Mouse (Mus musculus): ENCODE measurements at regions not wholly inside any gene's neighbourhood (a gene's known extent, or its start where the extent isn't known, plus 50 kb on each side); places are given as distances from the start of the nearest gene placed in this dataset.

DNA sequence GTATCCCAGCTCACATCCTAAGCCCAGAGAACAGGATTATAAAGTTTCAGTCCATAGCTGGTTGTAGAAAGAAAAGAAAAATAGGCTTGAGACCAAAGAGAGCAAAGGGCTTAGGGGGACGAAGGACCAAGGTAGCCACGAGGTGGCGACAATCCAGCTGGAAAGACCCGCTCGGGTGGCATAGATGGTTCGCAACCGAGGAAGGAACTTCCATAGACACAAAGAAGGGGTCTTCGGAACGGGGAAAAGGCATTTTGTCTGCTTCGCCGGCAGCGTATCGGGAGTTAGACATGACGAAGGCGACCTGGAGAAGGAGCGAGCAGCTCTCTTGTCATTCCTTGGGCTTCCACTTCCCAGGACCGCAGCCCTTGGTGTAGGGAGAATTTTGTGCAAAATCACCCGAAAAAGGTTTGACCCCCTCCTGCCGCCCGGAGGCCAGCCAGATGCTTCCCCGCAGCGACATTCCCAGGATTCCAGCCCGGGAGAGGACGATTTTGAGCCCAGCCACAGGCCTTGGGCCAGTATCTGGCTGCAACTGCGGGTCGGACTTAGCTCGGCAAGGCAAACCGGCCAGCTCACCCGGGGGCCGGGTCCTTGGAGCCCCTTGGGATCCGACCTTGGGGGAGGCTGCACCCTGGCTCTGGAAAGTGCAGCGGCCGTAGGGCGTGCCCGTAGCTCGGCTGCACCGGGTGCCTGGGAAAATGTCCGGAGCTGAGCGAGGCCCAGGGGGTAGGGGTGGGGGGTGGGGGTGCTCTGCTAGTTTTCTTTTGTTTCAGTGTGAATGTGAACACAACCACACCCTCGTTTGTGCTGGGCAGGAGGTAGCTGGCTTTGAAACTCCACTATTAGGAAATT, 184.5 kb upstream of the Foxn2 start:
- peak; percentile 73 to 84 for DNase-seq (ENCODE audit: low spot score in 2 of 2)

DNA sequence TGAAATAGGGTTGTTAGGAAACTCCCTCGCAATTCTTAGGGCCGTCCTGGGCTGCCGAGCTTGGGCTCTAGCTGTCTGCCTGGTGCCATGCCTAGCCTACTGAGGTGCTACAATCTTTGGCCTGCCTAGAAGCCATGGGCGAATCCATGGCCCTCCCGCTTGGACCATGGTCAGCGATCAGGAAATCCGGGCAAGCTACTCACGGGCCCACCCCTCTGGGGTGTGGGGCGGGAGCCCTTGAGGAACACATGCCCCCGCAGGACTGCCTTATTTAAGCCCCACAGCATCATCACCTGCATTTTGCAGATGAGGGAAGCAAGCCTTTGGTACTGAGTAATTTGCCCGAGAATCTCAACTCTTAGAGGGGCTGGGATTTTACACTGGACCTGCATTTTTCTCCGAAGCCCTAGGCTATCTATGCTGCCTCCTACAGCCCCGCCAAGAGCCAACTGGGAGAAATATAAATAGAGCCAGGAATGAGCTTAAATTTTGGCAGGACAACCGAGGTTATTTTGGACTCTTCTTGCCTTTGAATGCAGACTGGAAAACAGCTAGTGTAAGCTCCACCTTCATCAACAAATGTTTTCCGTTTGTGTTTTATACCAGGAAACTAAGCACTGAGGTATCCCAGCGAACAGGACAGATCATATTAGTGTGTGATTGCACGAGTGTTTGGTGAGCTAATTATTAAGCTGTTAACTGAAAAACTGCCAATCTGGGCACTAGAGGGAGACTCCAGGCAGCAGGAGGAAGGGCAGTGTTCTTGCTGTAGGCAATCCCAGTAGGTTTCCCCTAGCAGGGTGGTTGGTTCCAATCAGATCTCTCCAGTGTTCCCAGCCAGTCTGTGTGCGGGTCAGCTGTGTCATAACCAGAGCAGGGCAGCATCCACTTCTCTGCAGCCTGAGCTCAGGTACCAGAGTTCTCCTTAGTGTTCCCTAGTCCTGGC, 183.6 kb upstream of the Foxn2 start:
- peak in 1 of 2 experiments; percentile 53 for DNase-seq (ENCODE audit: low spot score in 2 of 2)

DNA sequence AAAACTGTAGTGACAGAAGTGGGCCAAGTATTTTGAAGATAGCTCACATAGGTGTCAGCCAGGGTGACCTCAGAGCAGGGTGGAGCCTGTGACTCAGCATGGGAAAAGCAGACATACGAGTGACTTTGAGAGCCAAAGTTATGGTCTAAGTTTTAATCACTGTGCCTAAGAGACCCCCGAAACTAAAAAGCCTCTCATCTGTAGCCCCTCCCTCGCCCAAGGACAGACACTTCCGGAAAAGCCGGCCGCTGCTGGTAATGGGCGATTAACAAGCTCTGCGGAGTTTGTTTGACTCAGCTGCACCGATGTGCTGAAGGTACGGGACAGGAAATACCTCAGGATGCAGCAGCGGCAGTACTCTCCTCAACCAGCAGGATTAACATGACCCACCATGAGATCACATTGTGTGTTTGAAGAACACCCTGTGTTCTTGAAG, 182.1 kb upstream of the Foxn2 start:
- no peak for DNase-seq (ENCODE audit: low spot score in 2 of 2)

DNA sequence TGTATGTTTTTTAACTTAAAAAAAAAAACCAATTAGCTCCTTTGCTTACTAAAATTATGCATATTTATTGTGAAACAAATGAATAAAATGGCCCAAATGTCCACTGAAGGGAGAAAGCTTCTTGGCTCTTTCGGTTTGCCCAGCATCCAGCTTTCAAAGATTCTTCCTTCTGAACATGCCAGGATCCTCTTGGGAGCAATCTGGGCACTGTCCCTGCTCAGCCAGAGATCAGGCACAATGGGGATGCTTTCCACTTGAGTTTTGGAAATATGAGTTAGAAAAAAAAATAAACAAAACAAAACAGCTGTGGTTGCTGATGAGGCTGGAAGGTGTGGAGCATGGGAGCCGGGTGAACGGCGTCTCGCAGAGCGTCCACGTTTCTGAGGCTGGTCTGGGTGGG, 180.3 kb upstream of the Foxn2 start:
- no peak for DNase-seq (ENCODE audit: low spot score in 2 of 2)

DNA sequence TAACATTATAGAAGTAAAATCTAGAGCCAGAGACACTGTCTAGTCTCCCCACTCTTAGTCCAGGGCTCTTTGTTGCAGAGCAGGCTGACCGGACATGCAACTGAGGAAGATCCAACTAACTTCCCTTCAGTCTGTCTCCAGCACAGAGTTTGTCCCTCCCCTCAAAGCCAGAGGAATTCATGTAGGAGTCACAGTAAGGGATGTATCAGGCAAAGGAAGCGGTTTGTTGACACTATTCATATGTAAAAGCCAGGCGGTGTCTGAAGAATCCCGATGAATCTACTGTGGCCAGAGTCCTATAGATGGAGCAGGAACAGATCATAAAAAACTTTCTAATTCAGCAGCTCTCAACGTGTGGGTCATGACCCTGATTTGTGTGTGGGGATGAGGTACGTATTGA, 179.7 kb upstream of the Foxn2 start:
- DNase-seq (ENCODE audit: low spot score in 2 of 2): no peak

DNA sequence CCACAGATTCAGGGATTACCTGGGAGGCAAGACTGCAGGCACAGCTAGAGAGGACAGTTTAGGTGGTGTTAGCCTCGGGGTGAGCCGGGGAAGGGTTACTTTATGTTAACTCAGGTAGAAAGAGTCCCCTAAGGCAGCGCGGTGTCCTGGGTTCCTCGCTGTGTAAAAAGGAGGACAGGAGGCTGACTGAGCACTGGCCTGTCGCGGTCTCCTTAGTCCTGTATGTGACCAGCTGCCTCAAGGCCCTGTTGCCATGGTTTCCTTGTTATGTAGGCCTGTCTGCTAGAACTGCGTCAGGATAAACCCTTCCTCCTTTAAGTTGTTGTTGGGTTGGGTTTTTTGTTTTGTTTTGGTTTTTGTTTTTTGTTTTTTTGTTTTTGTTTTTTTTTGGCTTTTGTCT, 179.0 kb upstream of the Foxn2 start:
- no peak for DNase-seq (ENCODE audit: low spot score in 2 of 2)

DNA sequence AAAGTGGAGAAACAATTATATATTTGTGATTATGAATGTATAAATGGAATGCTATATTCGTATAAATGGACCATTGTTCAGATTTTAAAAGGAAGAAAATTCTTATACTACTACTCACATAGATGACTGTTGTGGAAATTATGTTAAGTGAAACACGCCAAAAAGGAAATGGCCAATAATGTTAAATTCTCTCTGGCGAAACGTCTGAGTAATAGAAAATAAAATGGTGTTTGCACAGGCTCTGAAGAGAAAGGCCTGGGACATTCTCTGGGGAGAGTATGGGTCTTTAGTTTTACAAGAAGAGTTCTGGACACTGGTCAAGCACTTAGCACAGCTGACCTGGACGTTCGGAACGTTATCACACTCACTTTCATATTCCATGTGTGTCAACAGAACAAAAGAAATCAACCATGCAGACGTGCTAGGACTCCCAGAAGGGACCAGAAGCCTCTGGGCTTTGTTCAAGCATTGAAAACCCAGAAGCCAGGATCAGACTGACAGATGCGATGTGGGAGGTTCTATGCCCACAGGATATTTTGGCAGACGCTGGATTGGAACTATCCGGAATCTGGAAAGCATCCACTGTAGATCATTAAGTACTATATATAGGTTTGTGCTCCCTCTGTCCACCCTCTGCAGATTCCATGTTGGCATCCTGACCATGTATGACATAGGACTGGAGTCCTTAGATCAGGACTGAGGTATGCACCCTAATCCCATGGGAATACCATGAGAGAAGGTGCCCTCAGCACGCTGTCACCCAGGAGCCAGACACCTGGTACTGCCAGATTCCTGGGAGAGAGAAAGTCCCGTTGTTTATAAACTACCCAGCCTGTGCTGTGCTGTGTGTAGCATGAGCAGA, 178.0 kb upstream of the Foxn2 start:
- no peak for DNase-seq (ENCODE audit: low spot score in 2 of 2)

DNA sequence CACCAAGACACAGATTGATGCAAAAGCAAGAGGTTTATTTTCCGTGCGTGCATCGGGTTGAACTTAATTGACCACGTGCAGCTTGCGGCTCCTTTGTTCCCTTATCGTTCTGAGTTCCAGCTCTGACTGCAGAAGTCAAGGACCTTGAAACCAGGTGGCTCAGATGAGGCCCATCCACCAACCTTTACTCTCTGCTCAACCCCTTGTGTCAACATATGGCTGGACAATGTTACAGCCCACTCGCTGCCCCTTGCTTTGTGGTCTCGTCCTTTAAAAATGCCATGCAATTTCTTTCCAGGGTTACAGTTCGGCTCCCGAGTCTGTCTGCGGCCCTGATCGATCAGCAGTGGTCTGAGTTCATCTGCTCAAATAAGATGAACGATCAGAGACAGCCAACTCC, 175.2 kb upstream of the Foxn2 start:
- DNase-seq (ENCODE audit: low spot score in 2 of 2): no peak

DNA sequence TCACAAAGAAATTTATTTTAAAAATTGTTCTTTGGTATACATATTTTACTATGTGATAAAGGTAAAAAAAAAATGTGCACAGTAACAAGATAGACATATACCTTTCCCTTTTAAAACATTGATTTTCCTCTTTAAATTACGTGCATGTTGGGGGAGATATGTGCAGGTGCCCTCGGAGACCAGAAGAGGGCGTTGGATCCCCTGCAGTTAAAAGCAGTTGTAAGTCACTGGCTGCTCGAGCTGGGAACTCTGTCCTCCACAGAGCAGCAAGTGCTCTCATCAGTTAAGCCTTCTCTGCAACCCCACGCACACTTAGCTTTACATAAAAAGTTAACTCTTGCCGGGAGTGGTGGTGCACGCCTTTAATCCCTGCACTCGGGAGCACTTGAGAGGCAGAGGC, 172.3 kb upstream of the Foxn2 start:
- DNase-seq (ENCODE audit: low spot score in 2 of 2): no peak

DNA sequence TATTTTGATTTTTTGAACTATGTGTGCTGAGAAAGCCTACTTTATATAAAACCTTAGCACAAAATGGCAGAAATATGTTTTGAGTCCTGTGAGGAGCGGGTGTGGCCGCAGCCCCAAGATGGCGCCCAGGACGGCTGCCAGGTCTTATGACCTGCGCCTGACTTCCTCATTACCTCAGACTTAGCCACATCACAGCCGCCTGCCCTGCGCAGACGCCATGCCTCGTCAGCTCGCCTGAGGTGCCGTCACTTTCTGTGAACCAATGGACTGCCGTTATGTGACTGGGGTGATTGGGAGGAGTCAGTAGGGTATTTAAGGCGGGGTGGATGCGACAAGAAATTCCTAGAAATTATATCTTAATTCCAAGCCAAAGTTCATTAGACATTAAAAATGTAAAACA, 171.7 kb upstream of the Foxn2 start:
- DNase-seq (ENCODE audit: low spot score in 2 of 2): no peak

DNA sequence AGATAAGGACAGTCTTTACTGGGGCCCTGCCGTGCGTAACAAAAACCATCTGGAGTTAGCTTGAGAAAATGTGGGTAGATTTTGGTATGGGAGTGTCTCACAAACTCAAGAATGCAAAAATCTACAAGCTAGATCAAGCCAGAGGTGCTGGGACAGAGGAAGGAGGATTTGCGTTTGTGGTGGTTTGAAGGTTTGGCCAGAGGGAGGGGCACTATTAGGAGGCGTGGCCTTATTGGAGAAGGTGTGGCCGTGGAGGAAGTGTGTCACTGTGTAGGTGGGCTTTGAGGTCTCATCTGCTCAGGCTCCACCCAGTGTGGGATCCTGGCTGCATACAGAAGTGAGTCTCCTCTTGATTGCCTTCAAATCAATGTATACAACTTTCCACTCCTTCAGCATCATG, 169.6 kb upstream of the Foxn2 start:
- DNase-seq (ENCODE audit: low spot score in 2 of 2): no peak

DNA sequence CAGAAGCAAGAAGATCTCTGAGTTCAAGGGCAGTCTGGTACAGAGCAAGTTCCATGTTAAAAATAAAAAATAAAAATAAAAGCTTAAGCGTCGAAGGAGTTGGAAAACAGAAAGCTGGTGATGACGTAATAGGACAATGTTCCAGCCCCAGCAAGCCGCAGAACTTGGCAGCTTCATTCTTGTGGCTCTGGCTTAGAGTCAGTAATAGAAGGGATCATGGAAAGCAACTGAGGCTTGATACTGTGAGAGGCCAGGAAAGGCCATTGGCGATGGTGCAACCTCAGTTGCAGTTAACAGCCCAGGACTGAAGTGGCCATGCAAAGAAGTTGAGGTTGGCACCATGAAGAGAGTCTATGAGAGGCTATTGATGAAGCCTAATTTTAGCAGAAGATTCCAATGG, 168.3 kb upstream of the Foxn2 start:
- DNase-seq (ENCODE audit: low spot score in 2 of 2): no peak

DNA sequence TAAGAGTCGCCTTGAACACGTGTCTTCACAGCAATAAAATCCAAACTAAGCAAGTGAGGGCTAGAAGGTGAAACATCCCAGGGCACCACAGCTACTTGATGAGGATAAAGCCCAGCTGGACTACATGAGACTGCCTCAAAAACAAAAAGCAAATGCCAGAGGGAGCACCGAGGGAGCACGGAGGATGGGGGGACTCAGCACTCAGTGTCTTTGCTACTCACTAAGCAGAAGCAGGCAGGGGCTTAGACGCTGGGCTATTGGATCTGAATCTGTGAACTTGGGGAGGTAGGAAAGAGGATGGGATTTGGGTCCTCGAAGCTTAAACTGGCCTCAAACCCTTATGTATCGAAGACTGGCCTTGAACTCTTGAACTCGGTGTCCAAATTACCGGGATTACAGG, 167.0 kb upstream of the Foxn2 start:
- DNase-seq (ENCODE audit: low spot score in 2 of 2): no peak

DNA sequence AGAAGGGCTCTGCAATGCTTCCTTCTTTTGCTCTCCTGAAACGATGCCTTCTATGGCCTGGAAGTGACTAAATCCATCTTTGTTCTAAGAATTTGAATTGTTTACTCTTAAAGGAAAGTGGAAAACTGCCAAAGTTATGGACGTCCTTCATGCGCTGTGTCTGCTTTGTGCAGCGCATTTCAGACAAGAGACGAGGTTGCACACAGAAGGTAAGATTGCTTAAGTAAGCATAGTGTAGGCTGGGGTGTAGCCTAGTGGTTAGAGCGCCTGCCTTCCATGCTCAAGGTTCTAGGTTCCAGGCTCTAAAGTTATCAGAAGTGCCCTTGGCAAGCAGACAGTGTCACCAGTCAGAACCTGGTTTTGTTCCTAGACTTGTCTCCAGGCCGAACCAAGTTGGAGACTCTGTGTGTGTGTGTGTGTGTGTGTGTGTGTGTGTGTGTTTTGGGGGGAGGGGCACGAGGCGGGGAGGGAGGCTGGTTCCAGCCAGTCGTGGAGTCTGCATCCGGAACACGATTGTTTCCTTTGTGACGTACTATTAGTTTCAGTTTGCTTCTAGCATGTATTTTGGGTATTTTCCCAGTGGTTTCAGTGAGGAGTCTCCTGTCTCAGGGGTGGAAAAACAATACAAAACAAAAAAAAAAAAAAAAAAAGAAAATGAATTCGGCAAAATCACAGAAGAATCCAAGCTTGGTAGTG, 166.4 kb upstream of the Foxn2 start:
- peak in 1 of 2 experiments; percentile 14 for DNase-seq (ENCODE audit: low spot score in 2 of 2)

DNA sequence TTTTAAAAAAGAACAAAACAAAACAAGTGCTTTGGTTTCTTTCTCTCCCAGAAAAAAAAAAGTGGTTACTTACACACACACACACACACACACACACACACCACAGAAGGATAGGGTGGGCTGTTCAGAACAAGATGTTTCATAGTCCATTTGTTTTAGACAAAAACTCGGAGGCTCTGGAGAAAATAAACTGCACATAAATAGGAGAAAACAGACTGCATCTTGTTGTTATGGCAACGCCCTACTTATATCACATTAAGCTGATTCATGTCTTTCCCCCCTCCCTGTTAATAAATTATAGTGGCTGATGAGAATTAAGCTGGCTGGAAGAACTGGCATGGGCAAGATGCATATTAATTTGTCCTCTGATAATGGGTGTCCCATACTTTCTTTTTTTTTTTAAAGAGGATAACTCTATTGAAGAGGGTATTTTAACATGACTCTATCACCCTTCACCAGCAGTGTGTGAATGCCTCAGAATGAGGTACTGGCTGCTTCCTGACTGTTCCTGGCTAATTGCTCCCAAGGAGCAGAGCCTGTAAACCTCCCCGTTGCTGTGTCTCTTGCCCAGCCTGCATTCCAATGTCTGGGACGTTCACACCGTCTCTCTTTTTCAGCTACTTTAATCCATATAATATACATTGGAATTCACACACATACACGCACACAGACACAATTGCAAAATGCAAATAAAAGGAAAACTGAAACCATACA, 165.6 kb upstream of the Foxn2 start:
- DNase-seq (ENCODE audit: low spot score in 2 of 2): no peak

DNA sequence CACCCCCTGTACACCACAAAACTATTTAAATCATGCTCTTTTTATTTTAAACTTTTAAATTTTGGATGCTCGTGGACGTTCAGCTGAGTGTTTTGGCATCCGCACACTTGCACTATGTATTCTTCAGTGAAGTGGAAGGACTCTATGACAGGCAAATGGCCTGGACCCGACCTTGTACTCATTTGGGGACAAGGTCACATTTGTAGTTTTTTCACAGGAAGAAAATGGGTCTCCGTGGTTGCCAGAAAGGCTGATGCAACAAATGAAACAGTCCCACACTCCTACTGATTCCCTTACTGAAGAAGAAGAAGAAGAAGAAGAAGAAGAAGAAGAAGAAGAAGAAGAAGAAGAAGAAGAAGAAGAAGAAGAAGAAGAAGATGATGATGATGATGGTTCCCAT, 160.9 kb upstream of the Foxn2 start:
- no peak for DNase-seq (ENCODE audit: low spot score in 2 of 2)

DNA sequence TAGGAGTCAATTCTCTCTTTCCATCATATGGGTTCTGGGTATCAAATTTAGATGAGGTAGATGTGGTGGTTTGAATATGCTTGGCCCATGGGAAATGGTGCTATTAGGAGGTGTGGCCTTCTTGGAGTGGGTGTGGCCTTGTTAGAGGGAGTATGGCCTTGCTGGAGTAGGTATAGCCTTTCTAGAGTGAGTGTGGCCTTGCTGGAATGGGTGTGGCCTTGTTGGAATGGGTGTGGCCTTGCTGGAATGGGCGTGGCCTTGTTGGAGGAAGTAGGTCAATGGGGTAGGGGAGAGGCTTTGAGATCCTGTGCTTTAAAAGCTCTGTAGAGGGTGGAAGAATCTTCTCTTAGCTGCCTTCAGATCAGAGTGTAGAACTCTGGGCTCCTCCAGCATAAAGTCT, 157.8 kb upstream of the Foxn2 start:
- no peak for DNase-seq (ENCODE audit: low spot score in 2 of 2)

DNA sequence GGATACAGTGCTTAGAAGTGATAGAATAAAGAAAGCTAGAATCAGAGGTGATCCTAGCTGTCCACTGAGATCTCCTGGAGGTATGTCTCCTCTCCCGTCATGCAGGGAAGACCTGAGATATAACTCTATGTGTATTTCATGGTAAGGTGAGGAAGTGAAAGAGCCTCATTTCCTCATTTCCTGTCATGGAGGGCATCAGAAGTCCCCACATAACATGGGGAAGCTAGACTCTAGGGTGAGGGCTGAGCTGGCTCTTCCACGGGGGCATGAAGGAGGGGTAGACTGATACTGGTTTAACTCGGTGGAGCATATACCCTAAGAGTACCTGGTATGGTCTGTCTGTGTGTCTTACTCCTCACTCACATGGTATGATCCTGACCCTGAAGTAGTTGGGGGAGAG, 156.0 kb upstream of the Foxn2 start:
- no peak for DNase-seq (ENCODE audit: low spot score in 2 of 2)

DNA sequence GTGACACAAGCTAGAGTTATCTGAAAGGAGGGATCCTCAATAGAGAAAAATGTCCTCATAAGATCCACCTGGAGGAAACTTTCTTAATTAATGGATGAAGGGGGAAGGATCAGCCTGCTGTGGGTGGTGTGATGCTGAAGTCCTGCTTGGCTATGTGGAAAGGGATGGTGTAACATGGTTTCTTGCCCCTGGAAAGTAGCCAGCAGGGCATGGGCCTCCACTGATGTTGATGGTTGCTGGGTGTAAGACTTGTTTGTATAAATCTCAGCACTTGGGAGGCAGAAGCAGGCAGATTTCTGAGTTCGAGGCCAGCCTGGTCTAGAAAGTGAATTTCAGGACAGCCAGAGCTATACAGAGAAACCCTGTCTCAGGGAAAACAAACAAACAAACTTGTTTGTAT, 152.7 kb upstream of the Foxn2 start:
- DNase-seq (ENCODE audit: low spot score in 2 of 2): no peak

DNA sequence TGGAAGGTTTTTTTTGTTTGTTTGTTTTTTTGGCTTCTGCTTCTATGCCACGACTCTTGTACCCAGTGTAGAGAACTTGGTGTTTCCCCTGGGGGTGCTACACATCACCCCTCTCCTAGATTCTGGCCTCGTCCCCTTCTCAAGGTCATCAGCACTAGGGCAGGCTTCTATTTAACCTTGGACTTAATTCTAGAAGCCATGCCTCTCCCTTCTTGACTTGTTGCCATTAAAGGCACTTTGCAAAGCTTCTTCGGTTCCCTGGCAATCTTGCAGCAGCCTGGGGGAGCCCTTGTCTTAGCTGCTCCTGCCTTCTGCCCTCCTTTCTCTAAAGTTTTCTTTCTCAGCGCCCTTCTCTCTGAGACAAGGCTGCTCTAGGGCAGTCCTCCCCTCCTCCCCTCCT, 143.0 kb upstream of the Foxn2 start:
- no peak for DNase-seq (ENCODE audit: low spot score in 2 of 2)

DNA sequence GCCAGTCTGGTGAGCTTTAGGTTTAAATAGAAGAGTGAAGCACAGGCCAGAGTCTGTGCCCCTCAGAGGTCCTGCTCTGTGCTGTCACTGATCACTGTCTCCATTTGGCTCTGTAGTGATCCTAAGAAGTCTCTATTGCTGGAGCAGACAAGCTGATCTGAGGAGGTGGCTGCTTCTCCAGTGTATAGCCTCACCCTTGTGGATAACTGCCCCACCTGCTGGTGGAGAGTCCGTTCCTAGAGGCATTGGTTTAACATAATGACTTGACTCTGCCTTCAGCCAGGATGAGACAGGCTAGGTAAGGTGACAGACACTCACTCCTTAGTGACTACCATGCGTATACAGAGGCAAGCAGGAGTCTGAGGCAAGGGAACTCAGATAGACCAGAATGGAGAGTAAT, 136.5 kb upstream of the Foxn2 start:
- DNase-seq (ENCODE audit: low spot score in 2 of 2): no peak

Measured in cerebellum, postnatal 4 days (tissue).